In genomic region chr2:144160434-144160833, GRCm38 (mm10) we compare ENCODE assay signal across 11 mouse cellular contexts.
DNase-seq lines count a peak whose midpoint lies in the region; ATAC-seq and TF ChIP-seq lines count a peak whose summit lies in the region.
"Had no signal": no experiment of that assay in that cellular context is flagged by ENCODE, and none has a peak within 500 bp of the region (broad histone marks: within the 10 kb centered on the region; RNA-seq: fewer than 3 reads in every experiment).

No protein-coding gene starts in this region.

- 63% methylated on average over 10 of the region's 10 CpGs for WGBS in kidney, adult 2 months
- WGBS in limb, embryonic 12.5 days = 21% methylated on average over 10 of the region's 10 CpGs

- no peak for TF ChIP-seq POLR2A in kidney, adult 2 months (IDR thresholded peaks at IDR 0.05; ENCODE audit: low read depth, low read length)

- peak overlapping the region; percentile 9 for H3K4me2 ChIP-seq in limb, embryonic 12.5 days

- TF ChIP-seq CTCF in kidney, adult 2 months (conservative IDR thresholded peaks at IDR 0.05; ENCODE audit: insufficient read depth, insufficient read length, low read depth, low read length) = no peak
- no peak for TF ChIP-seq CTCF in Patski (IDR thresholded peaks at IDR 0.05)

- ATAC-seq in Patski = peak; percentile 9
- peak; percentile 79 for ATAC-seq in limb, embryonic 12.5 days (ENCODE audit: insufficient number of reproducible peaks, insufficient read depth, low FRiP score, low TSS enrichment, low read depth)
- no peak for ATAC-seq in erythroblast, adult 5-6 weeks (replicated peaks; ENCODE audit: low FRiP score, poor library complexity, severe bottlenecking)

- H3K27ac ChIP-seq in kidney, adult 2 months (ENCODE audit: insufficient read depth, low read depth, low read length) = peak overlapping the region; percentile 62
- H3K27ac ChIP-seq in limb, embryonic 12.5 days = peak overlapping the region; percentile 94
- H3K27ac ChIP-seq: forebrain, embryonic 10.5 days; left cerebral cortex, adult 2 months had no signal

- peaks cover 10% of the 10 kb centered on the region for H3K4me1 ChIP-seq in kidney, adult 2 months (ENCODE audit: control insufficient read depth, insufficient read depth, low read length)
- peaks cover 70% of the 10 kb centered on the region for H3K4me1 ChIP-seq in limb, embryonic 12.5 days (replicated peaks)

- in situ Hi-C loops in Patski (cut with MboI; ENCODE audit: low pct_unique_long_range_greater_than_20kb) = no loop called here

- no peaks in the 10 kb centered on the region for H3K36me3 ChIP-seq in kidney, adult 2 months (ENCODE audit: control insufficient read depth, insufficient read depth, low read length)
- H3K36me3 ChIP-seq in limb, embryonic 12.5 days = no peaks in the 10 kb centered on the region
- H3K36me3 ChIP-seq: forebrain, embryonic 10.5 days had no signal

- CTCF ChIA-PET in Patski (lab: Charles Lee) = interaction anchor here (1.8 kb wide), 1 partner anchor 179 kb away, joined by 4 read pairs; no protein-coding TSS in a partner anchor

- H3K9ac ChIP-seq in limb, embryonic 12.5 days (replicated peaks) = no peak overlapping the region

- no peaks in the 10 kb centered on the region for H3K27me3 ChIP-seq in kidney, adult 2 months (replicated peaks; ENCODE audit: control insufficient read depth, insufficient read depth, low read length)
- H3K27me3 ChIP-seq in Patski = no peaks in the 10 kb centered on the region
- peaks cover 6% of the 10 kb centered on the region; the same call in 1 of the 2 replicates for H3K27me3 ChIP-seq in limb, embryonic 12.5 days

- no peaks in the 10 kb centered on the region for H3K9me3 ChIP-seq in limb, embryonic 12.5 days
- H3K9me3 ChIP-seq: forebrain, embryonic 10.5 days had no signal

- DNase-seq in kidney, adult 2 months = no peak
- no peak for DNase-seq in kidney, adult 8-10 months
- no peak for DNase-seq in Patski (ENCODE audit: low read depth, low spot score)
- DNase-seq in gastrocnemius, postnatal 25 days = peak; percentile 47
- no peak for DNase-seq in cerebellum, adult 18-20 months
- no peak for DNase-seq in lung, postnatal 36 days
- DNase-seq: right cerebral cortex, postnatal 4 days had no signal

- POLR2A ChIA-PET in Patski (lab: Charles Lee) = interaction anchor here (1.1 kb wide), 1 partner anchor 16 kb away, joined by 3 read pairs; no protein-coding TSS in a partner anchor

- no peak overlapping the region for H3K4me3 ChIP-seq in kidney, adult 2 months (ENCODE audit: insufficient read depth, low read depth, low read length)
- H3K4me3 ChIP-seq in limb, embryonic 12.5 days (replicated peaks) = no peak overlapping the region
- H3K4me3 ChIP-seq: forebrain, embryonic 10.5 days; left cerebral cortex, adult 2 months had no signal
